Mouse (Mus musculus) lung, adult 18-20 months (tissue): Measurements from ENCODE around the gene Atpif1.

Experiments used
- DNase-seq, 2 experiments: peaks; one replicate each; pipeline ENCODE4 v3.0.0; 2022; ENCODE audit warnings: mixed read lengths in 2 of 2

The Atpif1 gene

GRCm38 (mm10) chr4:132524808-132525207 is 8.7 kb downstream of the Atpif1 start:
- no peak for DNase-seq

- DNase-seq: no peak
These were observed 9.1 kb downstream of the Atpif1 start for GRCm38 (mm10) chr4:132524321-132524741.

DNA sequence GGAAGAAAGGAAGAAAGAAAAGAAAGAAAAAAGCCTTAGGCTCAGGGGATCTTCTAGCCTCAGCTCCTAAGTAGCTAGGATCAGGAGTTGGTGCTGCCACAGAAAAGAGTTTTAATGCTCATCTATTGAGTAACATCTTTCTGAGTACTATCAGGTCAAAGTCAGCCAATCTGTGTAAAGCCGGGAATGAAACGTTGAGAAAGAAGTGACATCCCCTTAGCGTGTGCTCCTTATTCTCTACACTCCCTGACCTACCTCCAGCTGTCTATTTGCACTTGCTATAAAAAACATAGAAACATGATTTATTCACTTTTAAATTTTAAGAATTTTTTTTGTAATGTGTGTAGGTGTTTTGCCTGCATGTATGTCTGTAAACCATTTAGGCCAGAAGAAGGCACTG is 14.3 kb downstream of the Atpif1 start:
- no peak for DNase-seq

DNA sequence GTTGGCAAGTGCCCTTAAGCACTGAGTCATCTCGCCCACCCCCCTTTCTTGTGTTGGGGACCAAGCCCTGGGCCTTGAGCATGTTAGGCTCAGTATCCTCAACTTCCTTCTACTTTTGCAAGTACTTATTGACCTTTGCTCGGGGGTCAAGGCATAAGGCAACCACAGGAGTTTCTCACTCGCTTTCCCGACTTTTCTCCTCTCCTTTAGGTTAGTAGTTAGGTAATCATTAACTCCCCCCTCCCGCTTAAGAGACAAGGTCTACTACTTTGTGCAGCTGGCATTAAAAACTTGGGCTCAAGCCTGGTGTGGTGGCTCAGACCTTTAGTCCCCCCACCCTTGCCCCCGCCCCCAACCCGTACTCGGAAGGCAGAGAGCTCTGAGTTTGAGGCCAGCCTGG is 15.4 kb downstream of the Atpif1 start:
- DNase-seq: no peak

DNA sequence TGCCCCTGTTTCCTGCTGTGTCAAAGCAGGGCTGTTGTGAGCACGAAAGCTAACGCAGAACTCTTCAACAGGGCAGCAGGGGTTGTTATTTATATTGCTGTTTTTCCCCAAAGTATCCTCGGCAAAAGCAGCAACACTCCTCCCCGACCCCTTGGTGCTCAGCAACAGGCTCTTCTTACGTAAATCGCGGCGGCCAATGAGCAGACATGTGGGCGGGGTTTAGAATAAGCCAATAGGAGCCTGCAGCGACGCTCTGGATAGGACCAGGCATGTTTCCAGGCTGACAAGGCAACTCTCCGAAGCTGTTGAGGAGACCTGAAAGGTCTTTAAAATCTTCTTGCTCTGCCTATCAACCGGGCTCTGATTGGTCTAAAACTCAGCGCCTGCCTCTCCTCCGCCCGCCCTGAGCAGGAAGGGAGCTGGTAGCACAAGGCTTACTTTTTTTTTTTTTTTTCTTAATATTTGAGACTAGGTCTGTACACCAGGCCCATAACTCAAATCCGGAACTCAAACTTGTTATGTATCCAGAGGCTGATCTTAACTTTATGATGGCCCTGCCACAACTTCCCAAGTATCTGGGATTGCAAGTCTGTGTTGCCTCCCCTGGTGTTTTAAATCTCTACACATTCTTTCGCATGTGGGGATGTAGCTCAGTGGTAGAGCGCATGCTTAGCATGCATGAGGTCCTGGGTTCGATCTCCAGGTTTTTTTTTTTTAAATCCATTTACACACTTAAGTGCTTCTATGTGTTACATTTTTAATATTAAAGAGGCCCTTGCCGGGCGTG is 17.9 kb downstream of the Atpif1 start:
- peak; percentile 96 to 97 for DNase-seq

GRCm38 (mm10) chr4:132514555-132515135 is 18.8 kb downstream of the Atpif1 start:
- DNase-seq: peak; percentile 85

GRCm38 (mm10) chr4:132513395-132514273 is 19.8 kb downstream of the Atpif1 start:
- peak; percentile 53 to 73 for DNase-seq

DNA sequence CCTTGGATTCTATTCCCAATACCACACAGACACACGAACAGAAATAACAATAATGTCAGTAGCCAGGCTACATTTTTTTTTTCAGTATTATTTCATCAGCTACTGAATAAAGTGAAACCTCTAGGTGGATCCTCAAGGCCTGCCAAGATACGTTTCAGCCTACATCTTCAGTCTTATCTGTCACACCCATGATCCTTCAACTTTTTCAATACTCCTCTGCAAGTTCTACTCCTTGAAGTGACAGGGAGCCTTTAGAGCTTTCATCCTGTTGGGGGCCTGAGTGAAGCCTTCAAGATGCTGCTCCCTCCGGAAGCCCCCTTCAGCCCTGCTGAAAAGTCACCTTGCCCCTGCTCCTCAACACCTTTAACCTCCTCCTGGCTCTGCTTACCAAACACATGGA is 21.4 kb downstream of the Atpif1 start:
- no peak for DNase-seq

- peak; percentile 98 for DNase-seq
These were observed 23.1 kb downstream of the Atpif1 start, which contains the start of gene Sesn2 for GRCm38 (mm10) chr4:132510352-132510798. Sesn2 (minus strand) TSS chr4:132510501.

DNA sequence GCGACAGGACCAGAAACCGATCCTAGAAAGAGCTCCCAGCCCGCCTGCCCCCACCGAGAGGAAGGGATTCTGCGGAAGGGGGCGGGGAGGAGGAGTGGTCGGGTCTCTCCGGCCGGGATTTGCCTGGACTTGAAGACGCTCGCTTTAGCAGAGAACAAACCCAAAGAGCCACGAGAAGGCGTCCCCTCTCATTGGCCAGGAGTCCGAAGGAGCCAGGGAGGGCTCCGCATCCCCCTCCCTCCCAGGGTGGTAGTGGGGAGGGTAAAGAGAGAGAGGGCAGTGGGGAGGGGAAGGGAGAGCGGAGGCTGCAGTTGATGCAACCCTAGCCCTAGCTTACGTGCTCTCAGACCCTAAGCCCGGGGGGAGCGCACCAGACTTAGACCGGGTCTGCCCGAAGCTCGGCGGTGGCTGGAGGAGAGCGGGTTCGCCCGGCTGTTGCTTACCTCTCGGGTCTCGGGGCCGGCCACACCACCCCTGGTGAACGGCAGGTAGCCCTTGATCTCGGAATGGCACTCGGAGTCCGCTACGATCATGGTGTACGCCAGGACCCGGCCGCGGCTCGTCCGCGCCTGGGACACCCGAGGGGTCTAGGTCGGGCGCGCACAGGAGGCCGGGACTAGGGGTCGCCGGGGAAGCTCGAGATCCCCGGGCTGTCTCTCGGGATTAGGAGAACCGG is 23.7 kb downstream of the Atpif1 start:
- DNase-seq: peak; percentile 84 to 90

- peak; percentile 62 to 79 for DNase-seq
These were observed 26.2 kb downstream of the Atpif1 start for GRCm38 (mm10) chr4:132507210-132507609.

DNA sequence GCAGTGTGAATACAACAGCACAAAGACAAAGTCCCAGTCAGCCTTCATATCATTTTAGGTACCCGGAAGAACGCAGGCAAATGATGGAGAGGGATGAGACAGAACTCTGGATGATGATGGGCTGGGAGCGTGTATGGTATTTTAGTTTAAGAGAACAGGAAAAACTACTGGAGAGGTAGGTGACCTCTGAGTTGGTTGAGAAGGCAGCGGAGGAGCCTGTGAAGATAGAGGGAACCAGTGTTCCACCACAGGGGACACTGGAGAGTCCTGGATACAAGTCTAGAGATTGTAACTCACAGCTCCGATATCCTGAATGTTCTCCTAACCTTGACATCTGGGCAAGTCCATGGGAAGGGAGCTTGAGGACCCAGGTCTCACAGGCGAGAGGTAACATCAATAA is 27.2 kb downstream of the Atpif1 start:
- DNase-seq: no peak

GRCm38 (mm10) chr4:132505800-132506199 is 27.7 kb downstream of the Atpif1 start:
- no peak for DNase-seq

GRCm38 (mm10) chr4:132505034-132505738 is 28.3 kb downstream of the Atpif1 start:
- DNase-seq: no peak

GRCm38 (mm10) chr4:132503344-132503743 is 30.1 kb downstream of the Atpif1 start:
- no peak for DNase-seq

GRCm38 (mm10) chr4:132501639-132502038 is 31.8 kb downstream of the Atpif1 start:
- no peak for DNase-seq

DNA sequence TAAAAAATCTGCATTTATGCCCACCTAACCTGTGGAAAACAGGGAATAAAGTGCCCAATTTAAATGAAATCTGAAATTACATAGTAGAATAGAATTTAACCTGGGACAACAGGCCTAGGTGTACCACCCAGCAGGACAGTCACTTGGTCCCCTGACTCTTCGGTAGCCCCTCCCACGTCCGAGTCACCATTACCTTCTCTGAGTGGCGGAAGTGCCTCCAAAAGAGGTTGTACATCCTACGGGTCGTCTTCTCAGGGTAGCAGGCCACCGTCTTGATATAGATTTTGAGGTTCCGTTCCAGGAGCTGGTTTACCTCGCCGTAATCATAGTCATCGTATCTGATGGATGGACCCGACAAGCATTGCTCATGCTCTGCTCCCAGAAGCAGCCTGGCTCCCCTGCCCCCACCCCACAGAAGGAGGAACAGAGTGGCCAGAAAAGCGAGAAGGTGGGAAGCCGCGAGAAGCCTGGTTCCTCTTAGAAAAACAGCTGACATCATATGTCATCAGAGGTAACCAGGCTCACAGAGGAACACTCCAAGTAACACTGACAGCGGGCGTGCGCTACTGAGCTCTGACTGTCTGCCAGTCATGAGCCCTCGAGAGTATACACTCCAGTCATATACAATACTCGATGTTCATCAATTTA is 39.1 kb downstream of the Atpif1 start:
- DNase-seq: peak; percentile 46 to 55

GRCm38 (mm10) chr4:132492178-132493060 is 41.0 kb downstream of the Atpif1 start:
- DNase-seq: no peak

- DNase-seq: peak; percentile 61 to 67
These were observed 41.7 kb downstream of the Atpif1 start for GRCm38 (mm10) chr4:132491748-132492147.

DNA sequence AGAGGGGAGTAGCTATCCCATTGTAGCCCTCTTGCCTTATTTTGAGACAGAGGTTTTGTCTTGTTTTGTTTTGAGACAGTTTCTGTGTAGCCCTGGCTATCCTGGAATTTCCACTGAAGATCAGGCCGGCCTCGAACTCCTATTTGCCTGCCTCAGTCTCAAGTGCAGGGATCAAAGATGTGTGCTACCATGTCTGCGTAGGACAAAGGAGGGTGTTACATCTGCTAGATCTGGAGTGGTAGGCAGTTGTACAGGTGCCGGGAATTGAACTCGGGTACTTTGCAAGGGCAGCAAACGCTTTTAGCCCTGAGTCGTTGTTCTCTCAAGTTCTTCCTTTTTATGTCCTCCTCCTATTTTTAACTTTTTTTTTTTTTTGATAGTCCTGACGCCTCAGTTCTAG is 42.4 kb downstream of the Atpif1 start:
- no peak for DNase-seq
